Mouse (Mus musculus) heart, embryonic 11.5 days (tissue): ENCODE data around the gene Satb1. TPM values are rescaled to one million over a fixed set of nuclear protein-coding genes. Genes with fewer than 3 reads are reported as not detected.

Experiments
- ATAC-seq: fragments of 200-750 bp; cut with Nextera tagmentation; replicated peaks from 2 replicates; pipeline ENCODE4 v1.8.0; 2017; ENCODE audit warnings: moderate library complexity; ENCODE audit not compliant: insufficient number of reproducible peaks, low FRiP score, low TSS enrichment
- H3K27ac ChIP-seq: fragments of 300-500 bp; sonication (generic); 2 replicates; pipeline ENCODE4 v1.5.1; 2014; ENCODE audit warnings: mild to moderate bottlenecking, low read depth, low read length
- H3K27me3 ChIP-seq: fragments of 300-500 bp; sonication (generic); 2 replicates; pipeline ENCODE4 v1.6.1; 2014; ENCODE audit warnings: mild to moderate bottlenecking, low read length, mixed read lengths; ENCODE audit not compliant: control insufficient read depth, insufficient read depth
- H3K36me3 ChIP-seq: fragments of 300-500 bp; sonication (generic); 2 replicates; pipeline ENCODE4 v1.6.1; 2014; ENCODE audit warnings: mild to moderate bottlenecking, low read length, moderate library complexity, mixed read lengths; ENCODE audit not compliant: control insufficient read depth, insufficient read depth
- H3K4me1 ChIP-seq: fragments of 300-500 bp; sonication (generic); 2 replicates; pipeline ENCODE4 v1.6.1; 2014; ENCODE audit warnings: low read length; ENCODE audit not compliant: control insufficient read depth, insufficient read depth
- H3K4me2 ChIP-seq: fragments of 300-500 bp; sonication (generic); 2 replicates; pipeline ENCODE4 v1.6.1; 2014; ENCODE audit warnings: mild to moderate bottlenecking, moderate library complexity
- H3K4me3 ChIP-seq: fragments of 300-500 bp; sonication (generic); 2 replicates; pipeline ENCODE4 v1.5.1; 2014; ENCODE audit warnings: low read depth, low read length
- H3K9ac ChIP-seq: fragments of 300-500 bp; sonication (generic); 2 replicates; pipeline ENCODE4 v1.6.1; 2014; ENCODE audit warnings: mild to moderate bottlenecking, low read depth, low read length, moderate library complexity
- H3K9me3 ChIP-seq: fragments of 300-500 bp; sonication (generic); replicated peaks from 2 replicates; pipeline ENCODE4 v1.6.1; 2016; ENCODE audit warnings: low read length; ENCODE audit not compliant: control insufficient read depth
- WGBS: fragments of 180-500 bp; shearing (Covaris S2); extraction: QIAGEN DNeasy Blood & Tissue Kit; methylation state at CpG from one replicate; pipeline ENCODE4 v1.1.7; 2014; ENCODE audit not compliant: insufficient replicate concordance; 5-methylcytosine and 5-hydroxymethylcytosine counted together
- polyA plus RNA-seq: library from polyadenylated mRNA; unstranded; fragments of >200 nt; fragmentation: Nextera tagmentation; extraction: Ambion mirVana; gene quantifications from 2 replicates; pipeline ENCODE4 v1.2.1, GENCODE M21; 2014

Gene Satb1
- polyA plus RNA-seq, 1 experiment from 2014 or later, result 10.2 TPM

DNA sequence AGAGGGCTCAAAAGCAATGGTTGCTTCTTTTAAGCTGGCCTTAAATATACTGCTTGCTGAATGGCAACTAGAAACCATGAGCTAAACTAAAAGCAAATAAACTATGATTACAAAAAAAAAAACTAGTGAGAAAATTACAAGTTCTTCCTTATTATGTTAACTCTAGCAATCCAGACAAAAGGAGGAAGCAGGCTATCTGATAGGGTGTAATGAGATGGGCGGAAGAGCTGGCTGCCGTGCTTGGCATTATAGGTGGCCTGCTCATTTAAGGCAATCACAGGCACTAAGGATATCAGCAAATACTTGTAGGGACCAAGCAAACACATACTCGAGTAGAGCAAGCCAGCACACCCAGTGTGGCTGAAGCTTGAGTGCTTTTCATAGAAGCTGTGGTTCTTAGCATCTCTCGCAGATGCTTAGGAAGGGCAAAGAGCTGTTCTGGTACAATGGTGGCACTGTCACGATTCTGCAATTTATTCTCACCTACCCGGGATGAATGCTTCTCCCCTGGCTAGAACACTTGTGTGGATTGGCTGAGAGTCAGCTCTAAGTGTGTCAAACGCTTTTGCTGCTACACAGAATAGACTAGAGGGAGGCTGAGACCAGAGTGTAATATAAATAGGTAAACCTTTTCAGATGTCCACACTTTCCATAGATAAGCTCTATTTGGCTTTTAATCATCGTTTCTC lies 49.4 kb downstream of the Satb1 start:
- H3K9me3 ChIP-seq, result no peaks in the 10 kb centered on the region
- no peak for ATAC-seq
- no peaks in the 10 kb centered on the region for H3K4me1 ChIP-seq
- no peaks in the 10 kb centered on the region for H3K27me3 ChIP-seq
- 70% methylated on average over 8 of the region's 8 CpGs for WGBS
- no peak overlapping the region for H3K4me2 ChIP-seq
- no peak overlapping the region for H3K27ac ChIP-seq
- H3K4me3 ChIP-seq, result no peak overlapping the region
- H3K9ac ChIP-seq, result no peak overlapping the region
- H3K36me3 ChIP-seq, result peaks cover 7% of the 10 kb centered on the region; the same call in 1 of the 2 replicates

DNA sequence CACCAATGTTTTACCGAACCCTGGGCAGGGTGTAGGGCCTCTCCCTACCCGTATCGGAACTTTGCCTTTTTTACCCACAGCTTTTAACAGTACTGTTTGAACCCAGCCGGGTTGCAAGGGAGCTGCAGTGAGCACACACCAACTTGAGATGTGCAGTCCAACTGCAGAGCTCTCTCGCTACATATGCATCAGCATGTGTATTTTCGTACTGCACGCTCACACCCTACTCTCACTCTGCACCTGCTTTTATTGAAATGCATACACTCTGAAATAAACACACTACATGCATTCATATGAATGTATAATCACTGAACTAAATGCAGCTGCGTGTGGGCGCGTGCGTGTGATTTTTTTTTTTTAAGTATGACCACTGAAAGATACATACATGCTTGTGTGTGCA lies 53.1 kb downstream of the Satb1 start:
- ATAC-seq, result no peak
- 90% methylated on average over 11 of the region's 11 CpGs for WGBS

DNA sequence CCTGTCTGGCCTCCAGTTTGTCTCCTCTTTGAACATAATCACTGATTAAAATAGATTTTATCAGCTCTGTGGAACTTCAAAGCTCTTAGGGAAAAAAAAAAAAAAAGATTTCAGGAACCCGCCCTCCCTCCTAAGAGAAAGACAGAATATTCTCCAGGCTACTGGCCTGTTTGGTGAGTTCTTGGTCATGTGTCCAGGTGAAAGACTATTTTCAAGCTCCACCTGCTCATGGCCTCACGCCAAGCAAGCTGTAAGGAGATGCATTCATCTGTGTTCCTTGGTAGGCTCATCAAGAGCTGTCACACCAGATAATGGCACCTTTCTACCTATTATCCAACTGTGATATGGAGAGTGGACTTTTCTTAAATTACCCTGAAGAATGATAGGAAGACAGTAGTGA lies 54.1 kb downstream of the Satb1 start:
- 70% methylated on average over 2 of the region's 2 CpGs for WGBS
- H3K9me3 ChIP-seq, result no peaks in the 10 kb centered on the region
- no peak overlapping the region for H3K27ac ChIP-seq
- H3K4me1 ChIP-seq, result no peaks in the 10 kb centered on the region
- H3K4me2 ChIP-seq, result no peak overlapping the region
- H3K9ac ChIP-seq, result no peak overlapping the region
- no peak for ATAC-seq
- no peak overlapping the region for H3K4me3 ChIP-seq
- peaks cover 7% of the 10 kb centered on the region; the same call in 1 of the 2 replicates for H3K36me3 ChIP-seq
- H3K27me3 ChIP-seq, result no peaks in the 10 kb centered on the region

More for the DNA sequence above, 53.1 kb downstream of the Satb1 start:
- Histone ChIP-seq H3K36me3 (peaks cover 7% of the 10 kb centered on the region; the same call in 1 of the 2 replicates), H3K9ac (no peak overlapping the region), H3K4me1 (no peaks in the 10 kb centered on the region), H3K4me3 (no peak overlapping the region), H3K4me2 (no peak overlapping the region), H3K27me3 (no peaks in the 10 kb centered on the region), H3K27ac (no peak overlapping the region), H3K9me3 (no peaks in the 10 kb centered on the region)

DNA sequence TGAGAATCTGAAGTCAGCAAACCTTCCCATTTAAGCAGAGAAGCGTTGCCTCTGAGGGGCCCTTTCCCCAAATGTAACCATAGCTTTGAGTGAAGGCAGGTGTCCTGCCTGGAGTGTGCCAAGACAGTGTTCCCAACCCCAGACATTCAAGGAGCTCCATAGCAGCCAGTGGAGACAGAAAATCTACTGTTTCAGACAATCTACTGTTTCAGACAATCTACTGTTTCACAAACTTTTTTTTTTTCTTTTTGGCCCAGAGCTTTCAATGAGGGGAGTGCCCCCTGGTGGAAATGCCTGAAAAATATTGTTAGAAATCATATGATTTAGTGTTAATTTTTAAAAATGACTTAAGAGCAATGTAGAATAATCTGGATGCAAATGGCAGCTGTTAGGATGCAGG lies 55.3 kb downstream of the Satb1 start:
- ATAC-seq, result no peak
- H3K4me1 ChIP-seq, result no peaks in the 10 kb centered on the region
- no peak overlapping the region for H3K9ac ChIP-seq
- H3K27me3 ChIP-seq, result no peaks in the 10 kb centered on the region
- H3K27ac ChIP-seq, result no peak overlapping the region
- peaks cover 6% of the 10 kb centered on the region; the same call in 1 of the 2 replicates for H3K36me3 ChIP-seq
- no peak overlapping the region for H3K4me2 ChIP-seq
- H3K4me3 ChIP-seq, result no peak overlapping the region
- H3K9me3 ChIP-seq, result no peaks in the 10 kb centered on the region
- 81% methylated on average over 1 of the region's 1 CpGs for WGBS

DNA sequence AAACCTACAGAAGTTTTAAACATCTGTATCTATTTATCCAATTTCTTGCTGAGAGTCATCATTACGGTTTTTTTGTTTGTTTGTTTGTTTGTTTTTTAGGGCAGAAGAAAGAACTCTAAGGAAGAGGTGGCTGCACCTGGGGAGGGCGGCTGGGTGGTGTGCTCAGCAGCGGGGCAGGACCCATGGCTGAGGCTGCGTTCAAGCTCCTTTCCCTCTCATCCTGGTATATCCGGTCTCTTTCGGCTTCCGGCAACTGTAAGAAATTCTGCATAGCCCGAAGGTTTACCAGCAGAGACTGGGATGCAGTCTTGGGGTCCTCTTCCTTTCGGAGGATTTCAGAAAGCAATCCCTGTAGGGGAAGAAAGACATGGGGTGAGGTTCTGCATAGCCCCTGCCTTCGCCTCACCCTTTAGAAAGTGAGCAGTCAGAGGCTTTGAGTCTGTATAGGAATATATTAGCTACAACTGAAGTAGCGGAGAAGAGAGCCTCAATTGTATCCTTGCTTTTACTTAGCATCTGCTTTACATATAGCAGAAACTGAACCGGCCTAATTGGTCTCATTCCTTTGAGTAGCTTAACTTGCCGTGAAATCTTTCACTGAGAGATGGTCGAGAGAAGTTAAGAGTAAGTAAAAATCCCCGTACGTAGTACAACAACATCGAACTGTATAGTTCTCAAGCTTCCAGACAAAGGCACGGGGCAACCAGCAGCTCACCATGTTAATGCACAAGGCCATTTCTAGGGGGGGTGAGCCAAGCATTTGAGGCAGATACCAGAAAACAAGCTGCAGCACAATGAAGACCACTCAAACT lies 57.8 kb downstream of the Satb1 start:
- no peak overlapping the region for H3K4me2 ChIP-seq
- WGBS, result 87% methylated on average over 18 of the region's 18 CpGs
- no peak overlapping the region for H3K4me3 ChIP-seq
- no peaks in the 10 kb centered on the region for H3K9me3 ChIP-seq
- H3K4me1 ChIP-seq, result no peaks in the 10 kb centered on the region
- H3K36me3 ChIP-seq, result no peaks in the 10 kb centered on the region
- no peak overlapping the region for H3K9ac ChIP-seq
- H3K27ac ChIP-seq, result no peak overlapping the region
- no peak for ATAC-seq
- H3K27me3 ChIP-seq, result no peaks in the 10 kb centered on the region

DNA sequence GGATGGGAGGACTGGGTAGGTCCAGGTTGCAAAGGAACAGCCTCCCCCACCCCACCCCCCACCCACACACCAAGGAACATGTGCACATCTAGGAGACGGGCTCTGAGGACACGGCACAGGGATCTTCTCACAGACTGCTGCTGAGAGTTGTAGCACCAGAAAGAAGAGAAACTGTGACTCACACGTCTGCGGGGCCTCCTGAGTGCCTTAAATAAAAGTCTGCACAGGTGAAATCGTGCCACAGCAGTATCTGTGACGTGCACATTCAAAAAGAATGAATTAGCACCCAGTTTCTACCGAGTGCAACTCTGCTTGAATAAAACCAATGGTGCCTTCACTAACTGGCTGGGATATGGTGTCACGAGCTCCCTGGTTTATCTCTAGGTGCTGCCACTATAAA lies 69.5 kb downstream of the Satb1 start:
- H3K27me3 ChIP-seq, result no peaks in the 10 kb centered on the region
- no peaks in the 10 kb centered on the region for H3K36me3 ChIP-seq
- ATAC-seq, result no peak
- no peaks in the 10 kb centered on the region for H3K4me1 ChIP-seq
- 85% methylated on average over 8 of the region's 8 CpGs for WGBS
- H3K4me3 ChIP-seq, result no peak overlapping the region
- H3K9ac ChIP-seq, result no peak overlapping the region
- no peak overlapping the region for H3K27ac ChIP-seq
- no peak overlapping the region for H3K4me2 ChIP-seq
- no peaks in the 10 kb centered on the region for H3K9me3 ChIP-seq

DNA sequence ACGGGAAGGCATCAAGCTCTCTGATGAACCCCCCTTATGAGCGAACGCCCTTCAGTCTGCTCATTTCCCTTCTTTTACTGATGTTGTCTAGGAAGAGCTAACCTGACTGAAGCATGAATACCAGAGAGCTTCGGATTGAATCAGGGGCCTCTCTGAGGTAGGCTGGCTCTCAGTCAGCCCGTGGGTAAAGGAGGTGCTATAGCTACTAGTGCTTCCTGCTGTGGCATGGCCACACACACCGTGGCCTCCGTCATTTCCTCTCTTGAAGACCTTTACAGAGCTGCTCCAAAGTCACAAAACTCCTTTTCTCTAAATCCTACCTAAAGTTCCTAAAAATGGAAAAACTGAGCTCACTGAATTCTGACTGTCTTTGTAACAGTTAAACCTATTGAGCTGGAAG lies 70.6 kb downstream of the Satb1 start:
- Histone ChIP-seq H3K4me1 (no peaks in the 10 kb centered on the region), H3K36me3 (no peaks in the 10 kb centered on the region), H3K27me3 (no peaks in the 10 kb centered on the region), H3K4me3 (no peak overlapping the region), H3K27ac (no peak overlapping the region), H3K4me2 (no peak overlapping the region), H3K9me3 (no peaks in the 10 kb centered on the region), H3K9ac (no peak overlapping the region)
- WGBS, result 75% methylated on average over 7 of the region's 7 CpGs
- ATAC-seq, result no peak

DNA sequence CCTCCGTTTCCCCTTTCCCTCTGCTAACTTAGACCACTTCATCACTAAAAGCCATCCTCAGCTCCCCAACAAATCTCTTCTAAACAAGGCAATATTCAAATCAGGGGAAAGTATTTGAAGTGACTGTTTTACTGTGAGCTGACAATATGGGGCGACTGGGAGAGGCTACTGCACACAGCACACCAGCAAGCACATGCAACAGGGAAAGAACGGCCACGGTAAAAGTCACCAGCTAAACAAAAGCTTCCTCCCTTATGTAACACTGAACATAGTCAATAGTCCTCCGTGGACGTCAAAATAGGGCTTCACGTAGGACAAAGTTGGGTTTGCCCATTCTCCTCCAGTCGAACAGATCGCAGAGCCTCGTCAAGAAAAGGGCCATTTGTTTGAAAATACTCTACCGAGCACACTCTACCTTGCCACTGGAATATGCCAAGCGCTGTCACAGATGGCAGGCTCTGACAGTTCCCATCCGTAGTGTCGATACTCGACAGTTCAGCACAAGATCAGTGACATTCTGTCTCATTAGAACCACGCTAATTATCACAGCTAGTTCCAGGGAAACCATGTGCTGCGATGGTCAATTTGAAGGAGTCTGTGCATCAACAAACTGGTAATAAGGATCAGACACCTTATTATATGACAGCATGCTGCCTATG lies 72.0 kb downstream of the Satb1 start:
- no peaks in the 10 kb centered on the region for H3K27me3 ChIP-seq
- no peaks in the 10 kb centered on the region for H3K36me3 ChIP-seq
- no peak overlapping the region for H3K4me3 ChIP-seq
- H3K4me2 ChIP-seq, result no peak overlapping the region
- 76% methylated on average over 17 of the region's 17 CpGs for WGBS
- H3K9ac ChIP-seq, result no peak overlapping the region
- H3K4me1 ChIP-seq, result no peaks in the 10 kb centered on the region
- no peaks in the 10 kb centered on the region for H3K9me3 ChIP-seq
- ATAC-seq, result no peak
- no peak overlapping the region for H3K27ac ChIP-seq
